Mouse (Mus musculus): ENCODE data around the gene Tomm40l.

- TF ChIP-seq CTCF (conservative IDR thresholded peaks at IDR 0.05; ENCODE audit: insufficient read depth, insufficient read length, low read depth, low read length) (no peak), POLR2A (IDR thresholded peaks at IDR 0.05; ENCODE audit: low read depth, low read length) (no peak)
These were observed 15.1 kb upstream of the Tomm40l start for GRCm38 (mm10) chr1:171237438-171237837.

Measured in kidney, adult 2 months (tissue).